Mouse (Mus musculus) limb, embryonic 13.5 days (tissue): ENCODE data around the gene Apoc2. TPM values are rescaled to one million over a fixed set of nuclear protein-coding genes. Genes with fewer than 3 reads are reported as not detected.

Experiments
- ATAC-seq: fragments of 200-750 bp; cut with Nextera tagmentation; 2 replicates; pipeline ENCODE4 v1.8.0; 2017; ENCODE audit warnings: low read depth, moderate number of reproducible peaks, moderate TSS enrichment; ENCODE audit not compliant: low FRiP score
- H3K27ac ChIP-seq: fragments of 300-500 bp; sonication (generic); 2 replicates; pipeline ENCODE4 v1.5.1; 2015; ENCODE audit warnings: inconsistent platforms, mild to moderate bottlenecking, moderate library complexity
- H3K27me3 ChIP-seq: fragments of 300-500 bp; sonication (generic); 2 replicates; pipeline ENCODE4 v1.6.1; 2015; ENCODE audit warnings: mild to moderate bottlenecking, inconsistent platforms
- H3K36me3 ChIP-seq: fragments of 300-500 bp; sonication (generic); 2 replicates; pipeline ENCODE4 v1.6.1; 2015; ENCODE audit warnings: inconsistent platforms, mild to moderate bottlenecking, moderate library complexity
- H3K4me1 ChIP-seq: fragments of 300-500 bp; sonication (generic); 2 replicates; pipeline ENCODE4 v1.6.1; 2015; ENCODE audit warnings: inconsistent platforms
- H3K4me2 ChIP-seq: fragments of 300-500 bp; sonication (generic); replicated peaks from 2 replicates; pipeline ENCODE4 v1.6.1; 2015; ENCODE audit warnings: inconsistent platforms, mild to moderate bottlenecking, moderate library complexity
- H3K4me3 ChIP-seq: fragments of 300-500 bp; sonication (generic); 2 replicates; pipeline ENCODE4 v1.5.1; 2015; ENCODE audit warnings: moderate library complexity, mild to moderate bottlenecking, inconsistent platforms
- H3K9ac ChIP-seq: fragments of 300-500 bp; sonication (generic); 2 replicates; pipeline ENCODE4 v1.6.1; 2015; ENCODE audit warnings: mild to moderate bottlenecking, inconsistent platforms
- H3K9me3 ChIP-seq: fragments of 300-500 bp; sonication (generic); 2 replicates; pipeline ENCODE4 v1.6.1; 2016; ENCODE audit warnings: inconsistent platforms
- WGBS: fragments of 180-500 bp; shearing (Covaris S2); methylation state at CpG from one replicate; pipeline ENCODE4 v1.1.7; 2015; 5-methylcytosine and 5-hydroxymethylcytosine counted together
- polyA plus RNA-seq: library from polyadenylated mRNA; unstranded; fragments of >200 nt; fragmentation: Nextera tagmentation; extraction: Ambion mirVana; gene quantifications from 2 replicates; pipeline ENCODE4 v1.2.1, GENCODE M21; 2015

Gene Apoc2
- polyA plus RNA-seq, 1 experiment from 2014 or later: 1.1 TPM

- Histone ChIP-seq H3K4me1 (peaks cover 10% of the 10 kb centered on the region), H3K27ac (peak overlapping the region; percentile 52; the same call in 1 of the 2 replicates), H3K4me3 (0 out of 2 replicates have a peak overlapping the region, but pooled peaks have one; percentile 10), H3K27me3 (no peaks in the 10 kb centered on the region), H3K36me3 (no peaks in the 10 kb centered on the region), H3K9me3 (no peaks in the 10 kb centered on the region), H3K4me2 (peak overlapping the region; percentile 46), H3K9ac (peak overlapping the region; percentile 14; the same call in 1 of the 2 replicates)
- ATAC-seq: peak; percentile 72
- WGBS: 4% methylated on average over 10 of the region's 10 CpGs
These were observed 8.6 kb downstream of the Apoc2 start for GRCm38 (mm10) chr7:19668947-19669721.

GRCm38 (mm10) chr7:19667434-19667833, 10.3 kb downstream of the Apoc2 start:
- H3K9ac ChIP-seq: no peak overlapping the region
- no peak overlapping the region for H3K4me3 ChIP-seq
- H3K4me1 ChIP-seq: peaks cover 24% of the 10 kb centered on the region
- no peak overlapping the region for H3K4me2 ChIP-seq
- H3K27me3 ChIP-seq: no peaks in the 10 kb centered on the region
- no peaks in the 10 kb centered on the region for H3K9me3 ChIP-seq
- ATAC-seq: no peak
- no peak overlapping the region for H3K27ac ChIP-seq
- WGBS: 86% methylated on average over 2 of the region's 2 CpGs
- peaks cover 2% of the 10 kb centered on the region for H3K36me3 ChIP-seq

DNA sequence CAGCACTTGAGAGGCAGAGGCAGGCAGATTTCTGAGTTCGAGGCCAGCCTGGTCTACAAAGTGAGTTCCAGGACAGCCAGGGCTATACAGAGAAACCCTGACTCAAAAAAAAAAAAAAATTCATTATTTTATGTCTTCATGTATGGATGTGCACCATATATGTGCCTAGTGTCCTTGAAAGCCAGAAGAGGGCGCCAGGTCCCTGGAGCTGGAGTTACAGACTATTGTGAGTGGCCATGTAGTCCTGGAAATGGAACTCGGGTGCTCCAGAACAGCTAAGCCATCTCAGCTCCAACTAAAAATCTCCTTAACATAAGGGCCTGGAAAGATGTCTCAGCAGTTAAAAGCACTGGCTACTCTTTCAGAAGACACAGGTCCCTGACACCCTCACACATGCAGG, 11.0 kb downstream of the Apoc2 start:
- no peak overlapping the region for H3K27ac ChIP-seq
- H3K9me3 ChIP-seq: no peaks in the 10 kb centered on the region
- no peaks in the 10 kb centered on the region for H3K27me3 ChIP-seq
- H3K4me1 ChIP-seq: peaks cover 24% of the 10 kb centered on the region
- H3K9ac ChIP-seq: no peak overlapping the region
- H3K4me2 ChIP-seq: no peak overlapping the region
- ATAC-seq: no peak
- H3K36me3 ChIP-seq: peaks cover 9% of the 10 kb centered on the region
- H3K4me3 ChIP-seq: no peak overlapping the region
- WGBS: 67% methylated on average over 3 of the region's 3 CpGs

DNA sequence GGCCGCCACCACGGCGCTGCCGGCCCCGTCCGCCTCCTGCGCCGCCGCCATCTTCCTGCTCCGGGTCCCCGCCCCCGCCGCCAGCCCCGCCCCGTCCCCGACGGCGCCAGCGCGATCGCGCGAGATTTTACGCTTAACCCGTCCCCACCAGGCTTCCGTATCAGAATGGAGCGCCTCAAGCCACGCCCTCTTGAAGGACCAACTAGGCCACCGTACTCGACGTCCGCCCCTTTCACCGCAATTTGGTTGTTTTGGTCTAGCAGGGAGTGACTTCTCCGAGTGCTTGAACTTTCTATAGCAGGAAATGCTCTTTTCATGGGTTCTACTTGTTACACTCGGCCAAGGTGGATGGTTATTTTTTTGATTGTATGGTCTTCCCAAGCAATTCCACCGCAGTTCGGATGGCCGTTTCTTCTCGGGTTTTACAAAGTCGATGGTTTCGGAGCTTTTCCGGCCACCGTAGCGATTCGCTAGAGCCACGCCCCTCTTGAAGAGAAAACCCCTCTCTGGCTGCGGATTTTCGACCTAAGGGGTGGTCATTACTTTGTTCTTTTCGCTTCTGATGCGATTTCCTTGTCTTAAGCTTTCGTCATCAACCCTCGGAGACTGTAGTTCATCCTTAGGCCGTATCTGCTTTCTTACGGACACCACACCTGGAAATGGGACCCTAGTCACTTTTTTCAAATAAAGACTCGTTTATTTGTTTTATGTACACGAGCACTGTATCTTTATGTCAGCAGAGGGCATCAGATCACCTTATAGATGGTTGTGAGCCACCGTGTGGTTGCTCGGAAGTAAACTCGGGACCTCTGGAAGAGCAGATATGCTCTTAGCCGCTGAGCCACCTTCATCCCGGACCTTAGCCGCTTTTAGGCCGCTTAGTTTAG, 12.5 kb downstream of the Apoc2 start, which contains the start of gene Clptm1:
Gene Clptm1 (minus strand): TSS at position 79 of the 887 bp plus-strand sequence.
- peak within 1 kb of the TSS; percentile 94 for H3K27ac ChIP-seq
- peaks cover 19% of the 10 kb centered on the region for H3K36me3 ChIP-seq
- H3K9me3 ChIP-seq: no peaks in the 10 kb centered on the region
- peak within 1 kb of the TSS; percentile 100 for H3K9ac ChIP-seq
- peak within 1 kb of the TSS; percentile 93 for H3K4me2 ChIP-seq
- H3K4me1 ChIP-seq: peaks cover 24% of the 10 kb centered on the region
- peak; percentile 88 for ATAC-seq
- WGBS: under 1% methylated on average over 62 of the region's 63 CpGs
- peak within 1 kb of the TSS; percentile 100 for H3K4me3 ChIP-seq
- no peaks in the 10 kb centered on the region for H3K27me3 ChIP-seq

DNA sequence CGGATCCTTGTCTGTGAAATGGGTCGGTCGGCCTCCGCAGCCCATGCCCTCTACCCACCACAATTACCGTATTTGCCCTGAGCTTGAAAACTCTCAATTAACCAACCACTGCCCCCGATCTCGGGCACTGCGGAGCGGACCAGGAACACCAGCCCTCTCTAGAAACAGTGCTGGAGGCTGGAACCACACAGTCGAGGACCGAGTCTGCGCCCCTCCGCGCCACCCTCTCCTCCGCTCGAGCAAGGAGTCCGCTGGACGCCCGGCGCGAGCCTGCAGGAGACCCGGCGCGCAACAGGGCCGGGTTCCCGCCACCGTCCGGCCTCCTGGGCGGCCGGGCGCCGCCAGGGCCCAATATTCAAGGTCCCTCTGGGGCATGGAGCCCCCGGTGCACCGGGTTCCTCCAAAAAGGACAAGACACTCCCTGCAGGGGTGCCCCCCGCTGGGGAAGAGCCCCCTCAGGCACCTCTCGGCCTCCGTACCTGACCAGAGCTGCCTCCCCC, 13.2 kb downstream of the Apoc2 start:
- H3K9ac ChIP-seq: peak overlapping the region; percentile 100
- peaks cover 24% of the 10 kb centered on the region for H3K4me1 ChIP-seq
- ATAC-seq: peak; percentile 38
- H3K36me3 ChIP-seq: peaks cover 19% of the 10 kb centered on the region
- peak overlapping the region; percentile 58; the same call in 1 of the 2 replicates for H3K27ac ChIP-seq
- H3K4me3 ChIP-seq: peak overlapping the region; percentile 100
- under 1% methylated on average over 37 of the region's 37 CpGs for WGBS
- H3K27me3 ChIP-seq: no peaks in the 10 kb centered on the region
- peak overlapping the region; percentile 93 for H3K4me2 ChIP-seq
- H3K9me3 ChIP-seq: no peaks in the 10 kb centered on the region

GRCm38 (mm10) chr7:19663940-19664339, 13.8 kb downstream of the Apoc2 start:
- WGBS: 15% methylated on average over 8 of the region's 8 CpGs

DNA sequence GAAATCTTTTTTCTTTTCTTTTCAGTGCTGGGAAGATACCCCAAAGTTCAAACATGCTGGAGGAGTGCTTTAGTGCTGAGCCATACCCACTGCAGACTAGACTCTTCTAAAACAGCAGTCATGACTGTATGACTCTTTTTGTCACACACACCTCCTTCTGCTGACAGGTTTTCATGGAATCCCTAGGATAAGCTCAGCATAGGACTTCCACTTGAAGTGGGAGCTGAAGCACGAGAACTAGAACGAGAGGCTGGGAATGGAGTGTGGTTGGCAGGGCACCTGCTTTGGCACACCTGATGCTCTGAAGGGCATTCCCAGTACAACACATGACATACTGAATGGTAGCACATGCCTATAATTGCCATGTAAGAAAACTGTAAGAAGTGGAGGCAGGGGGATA, 25.1 kb downstream of the Apoc2 start:
- Histone ChIP-seq H3K27me3 (no peaks in the 10 kb centered on the region), H3K4me3 (no peak overlapping the region), H3K27ac (no peak overlapping the region), H3K36me3 (peaks cover 79% of the 10 kb centered on the region), H3K4me2 (no peak overlapping the region), H3K9ac (no peak overlapping the region), H3K4me1 (no peaks in the 10 kb centered on the region), H3K9me3 (no peaks in the 10 kb centered on the region)
- no peak for ATAC-seq
- WGBS: 93% methylated on average over 2 of the region's 2 CpGs

More at GRCm38 (mm10) chr7:19663940-19664339, 13.8 kb downstream of the Apoc2 start:
- H3K36me3 ChIP-seq: peaks cover 19% of the 10 kb centered on the region
- peak overlapping the region; percentile 100 for H3K9ac ChIP-seq
- H3K27me3 ChIP-seq: no peaks in the 10 kb centered on the region
- peak overlapping the region; percentile 93 for H3K4me2 ChIP-seq
- peaks cover 20% of the 10 kb centered on the region for H3K4me1 ChIP-seq
- H3K27ac ChIP-seq: no peak overlapping the region
- H3K4me3 ChIP-seq: peak overlapping the region; percentile 100
- no peaks in the 10 kb centered on the region for H3K9me3 ChIP-seq
- no peak for ATAC-seq

- no peak overlapping the region for H3K27ac ChIP-seq
- no peaks in the 10 kb centered on the region for H3K9me3 ChIP-seq
- H3K4me2 ChIP-seq: no peak overlapping the region
- WGBS: 88% methylated on average over 6 of the region's 6 CpGs
- no peak for ATAC-seq
- no peaks in the 10 kb centered on the region for H3K27me3 ChIP-seq
- H3K9ac ChIP-seq: no peak overlapping the region
- H3K4me3 ChIP-seq: no peak overlapping the region
- H3K4me1 ChIP-seq: no peaks in the 10 kb centered on the region
- peaks cover 89% of the 10 kb centered on the region for H3K36me3 ChIP-seq
These were observed 26.5 kb downstream of the Apoc2 start for GRCm38 (mm10) chr7:19651063-19651786.

DNA sequence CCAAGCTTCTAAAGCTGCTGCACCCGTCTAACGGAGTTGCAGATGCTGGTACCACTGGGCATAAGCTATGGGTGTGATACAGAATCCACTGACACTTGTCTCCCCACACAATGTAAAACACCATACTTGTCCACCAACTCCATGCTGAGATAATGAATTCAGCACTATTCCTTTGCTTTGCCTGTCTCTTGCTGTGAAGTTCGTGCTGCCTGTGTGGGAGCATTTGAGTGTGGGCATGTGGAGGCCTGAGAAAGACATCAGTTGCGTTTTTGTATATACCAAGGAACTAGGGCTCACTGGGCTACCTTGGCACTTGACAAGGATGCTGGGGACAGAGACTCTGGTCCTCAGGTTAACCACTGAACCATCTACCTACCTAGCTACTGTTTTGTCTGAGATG, 36.5 kb downstream of the Apoc2 start:
- no peak overlapping the region for H3K4me3 ChIP-seq
- no peak overlapping the region for H3K27ac ChIP-seq
- WGBS: 94% methylated on average over 4 of the region's 4 CpGs
- no peak overlapping the region for H3K9ac ChIP-seq
- ATAC-seq: no peak
- no peaks in the 10 kb centered on the region for H3K4me1 ChIP-seq
- H3K27me3 ChIP-seq: no peaks in the 10 kb centered on the region
- no peaks in the 10 kb centered on the region for H3K9me3 ChIP-seq
- H3K4me2 ChIP-seq: no peak overlapping the region
- peaks cover 100% of the 10 kb centered on the region for H3K36me3 ChIP-seq

- H3K9ac ChIP-seq: no peak overlapping the region
- H3K4me2 ChIP-seq: no peak overlapping the region
- peaks cover 85% of the 10 kb centered on the region for H3K36me3 ChIP-seq
- H3K27me3 ChIP-seq: no peaks in the 10 kb centered on the region
- 86% methylated on average over 11 of the region's 11 CpGs for WGBS
- no peak overlapping the region for H3K4me3 ChIP-seq
- no peak overlapping the region for H3K27ac ChIP-seq
- no peak for ATAC-seq
- H3K4me1 ChIP-seq: no peaks in the 10 kb centered on the region
- no peaks in the 10 kb centered on the region for H3K9me3 ChIP-seq
These were observed 42.5 kb downstream of the Apoc2 start for GRCm38 (mm10) chr7:19635074-19635827.

GRCm38 (mm10) chr7:19634591-19634990, 43.1 kb downstream of the Apoc2 start:
- ATAC-seq: no peak
- H3K36me3 ChIP-seq: peaks cover 79% of the 10 kb centered on the region
- H3K9me3 ChIP-seq: no peaks in the 10 kb centered on the region
- no peak overlapping the region for H3K4me2 ChIP-seq
- no peak overlapping the region for H3K9ac ChIP-seq
- H3K4me3 ChIP-seq: no peak overlapping the region
- whole genome bisulfite sequencing: 94% methylated on average over 2 of the region's 2 CpGs
- H3K4me1 ChIP-seq: no peaks in the 10 kb centered on the region
- no peak overlapping the region for H3K27ac ChIP-seq
- no peaks in the 10 kb centered on the region for H3K27me3 ChIP-seq
